Mouse (Mus musculus): ENCODE results near the gene Nr1h3. TPM values are rescaled to one million over a fixed set of nuclear protein-coding genes. Genes with fewer than 3 reads are reported as not detected.

The Nr1h3 gene
- polyA plus RNA-seq, 1 experiment = 97.4 TPM

DNA sequence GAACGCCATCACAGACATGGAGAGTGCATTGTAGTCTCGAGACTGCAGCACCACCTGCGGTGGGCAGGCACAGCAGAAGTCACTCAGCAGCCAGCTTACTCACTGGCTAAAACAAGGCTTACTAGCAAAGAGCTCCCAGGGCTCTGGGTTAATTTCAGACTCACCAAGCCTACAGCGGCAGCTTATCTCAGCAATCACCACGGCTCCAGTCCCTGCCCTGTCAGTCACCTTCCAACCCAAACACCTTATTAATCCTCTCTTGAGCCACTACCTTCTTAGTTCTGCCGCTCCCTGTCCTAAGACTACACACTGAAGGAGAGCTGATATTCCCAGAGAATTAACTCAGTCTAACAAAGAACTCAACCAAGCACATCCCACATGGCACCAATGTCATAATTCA is 26.4 kb downstream of the Nr1h3 start:
- 75% methylated on average over 6 of the region's 6 CpGs for WGBS
- TF ChIP-seq CTCF (IDR thresholded peaks at IDR 0.05; ENCODE audit: insufficient read depth, low read length) = no peak
- TF ChIP-seq POLR2A (IDR thresholded peaks at IDR 0.05; ENCODE audit: borderline replicate concordance, extremely low read depth, low read depth, low read length) = no peak
- no peaks in the 10 kb centered on the region; the same call in 1 of the 2 replicates for H3K4me1 ChIP-seq (ENCODE audit: control insufficient read depth, insufficient read depth, low read length)
- DNase-seq = no peak
- H3K4me3 ChIP-seq (replicated peaks; ENCODE audit: extremely low read depth, low read depth, low read length) = no peak overlapping the region

DNA sequence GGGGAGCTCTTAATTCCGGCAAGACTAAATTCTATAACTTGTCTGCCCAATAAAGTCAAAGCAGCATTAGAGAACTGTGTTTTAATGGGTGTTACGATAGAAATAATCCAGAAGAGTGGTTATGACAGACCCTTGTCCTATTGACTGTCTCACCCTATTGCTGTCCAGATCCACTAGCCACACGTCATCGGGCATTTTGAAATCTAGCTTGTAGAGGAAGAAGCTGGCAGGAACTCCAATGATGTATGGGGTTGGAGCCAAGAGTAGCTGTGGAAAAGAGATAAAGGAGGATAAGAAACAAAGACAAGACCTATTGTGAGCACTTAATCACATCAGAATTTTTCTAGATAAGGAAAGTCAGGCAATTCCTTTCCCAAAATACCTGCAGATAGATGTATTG is 27.1 kb downstream of the Nr1h3 start:
- whole genome bisulfite sequencing = 63% methylated on average over 4 of the region's 4 CpGs
- Histone ChIP-seq H3K4me3 (replicated peaks; ENCODE audit: extremely low read depth, low read depth, low read length) (no peak overlapping the region), H3K4me1 (ENCODE audit: control insufficient read depth, insufficient read depth, low read length) (no peaks in the 10 kb centered on the region; the same call in 1 of the 2 replicates)
- no peak for DNase-seq
- TF ChIP-seq POLR2A (IDR thresholded peaks at IDR 0.05; ENCODE audit: borderline replicate concordance, extremely low read depth, low read depth, low read length) (no peak), CTCF (IDR thresholded peaks at IDR 0.05; ENCODE audit: insufficient read depth, low read length) (no peak)

DNA sequence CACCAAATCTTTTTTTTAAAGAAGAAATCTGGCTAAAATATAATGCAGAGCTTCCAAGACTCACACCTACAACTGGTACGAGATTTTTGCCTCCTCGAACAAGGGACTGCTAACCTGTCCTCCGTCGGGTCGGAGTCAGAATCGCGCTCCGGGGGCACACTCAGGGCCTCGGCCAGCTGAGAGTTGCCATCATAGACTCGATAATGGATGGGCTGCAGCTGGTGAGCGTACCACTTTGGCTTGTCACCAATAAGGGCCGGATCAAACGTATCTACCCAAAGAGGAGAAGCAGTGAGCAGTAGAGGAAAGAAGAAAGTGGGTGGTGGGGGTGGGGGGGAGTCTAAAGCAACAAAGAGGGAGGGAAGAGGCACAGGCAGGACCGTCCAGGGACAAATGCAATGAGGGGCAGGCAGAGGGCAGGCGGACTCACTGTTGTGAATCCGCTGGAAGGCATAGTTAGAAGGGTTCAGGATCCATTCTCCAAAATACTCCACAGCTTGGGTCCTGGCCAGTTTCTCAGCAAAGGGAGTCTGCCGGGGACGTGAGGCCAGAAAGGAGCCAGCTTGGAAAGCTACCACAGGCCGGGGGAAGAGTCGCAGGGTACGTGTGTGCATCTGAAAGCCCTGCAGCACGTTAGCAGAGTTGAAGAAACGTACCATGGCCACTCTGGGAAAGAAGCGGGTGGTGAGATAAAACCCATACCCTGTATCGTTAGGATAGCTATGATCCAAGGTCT is 32.9 kb downstream of the Nr1h3 start:
- TF ChIP-seq CTCF (IDR thresholded peaks at IDR 0.05; ENCODE audit: insufficient read depth, low read length) (no peak), POLR2A (IDR thresholded peaks at IDR 0.05; ENCODE audit: borderline replicate concordance, extremely low read depth, low read depth, low read length) (no peak)
- DNase-seq = no peak
- 68% methylated on average over 25 of the region's 25 CpGs for WGBS
- H3K4me3 ChIP-seq (replicated peaks; ENCODE audit: extremely low read depth, low read depth, low read length) = no peak overlapping the region
- H3K4me1 ChIP-seq (ENCODE audit: control insufficient read depth, insufficient read depth, low read length) = no peaks in the 10 kb centered on the region

DNA sequence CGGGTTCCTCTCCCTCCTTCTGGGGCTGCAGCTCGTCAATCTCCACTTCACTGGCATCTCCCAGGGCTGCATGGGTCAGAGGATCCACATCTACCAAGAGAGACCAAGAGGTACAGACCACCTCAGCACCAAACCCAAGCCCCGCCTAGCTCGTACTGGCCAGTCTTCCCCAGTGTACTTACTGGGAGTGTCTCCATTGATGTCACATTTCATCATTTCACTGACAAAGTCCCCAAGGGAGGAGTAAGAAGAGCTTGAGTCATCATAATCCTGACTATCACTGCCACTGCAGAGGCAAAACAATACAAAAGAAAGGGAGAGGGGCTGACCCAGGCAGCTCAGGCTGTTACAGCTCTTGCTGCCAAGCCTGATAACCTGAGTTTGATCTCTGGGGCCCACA is 35.0 kb downstream of the Nr1h3 start:
- no peak for DNase-seq

DNA sequence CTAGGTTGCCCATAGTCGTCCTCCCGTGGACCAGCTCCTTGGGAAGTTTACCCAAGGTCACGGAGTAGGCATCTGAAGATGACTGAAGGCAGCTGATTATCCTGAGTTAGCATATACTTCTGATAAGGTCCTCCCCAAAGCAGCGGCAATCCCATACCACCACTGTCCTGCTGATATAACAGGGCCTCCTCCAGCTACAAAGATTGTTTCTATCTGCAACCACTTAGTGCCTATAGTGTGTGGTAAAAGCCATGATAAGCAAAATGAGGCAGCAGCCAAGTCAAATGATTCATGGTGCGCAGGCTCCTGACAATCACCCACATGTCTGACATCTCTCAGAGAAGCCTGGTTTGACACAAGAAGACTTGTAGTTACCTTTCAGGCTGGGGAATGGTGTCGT is 37.6 kb downstream of the Nr1h3 start:
- Histone ChIP-seq H3K4me3 (replicated peaks; ENCODE audit: extremely low read depth, low read depth, low read length) (no peak overlapping the region), H3K4me1 (ENCODE audit: control insufficient read depth, insufficient read depth, low read length) (peaks cover 9% of the 10 kb centered on the region)
- no peak for TF ChIP-seq CTCF (IDR thresholded peaks at IDR 0.05; ENCODE audit: insufficient read depth, low read length)
- no peak for TF ChIP-seq POLR2A (IDR thresholded peaks at IDR 0.05; ENCODE audit: borderline replicate concordance, extremely low read depth, low read depth, low read length)
- WGBS = 79% methylated on average over 6 of the region's 6 CpGs
- DNase-seq = no peak

More for the DNA sequence above, 35.0 kb downstream of the Nr1h3 start:
- 78% methylated on average over 4 of the region's 4 CpGs for WGBS
- no peak for TF ChIP-seq POLR2A (IDR thresholded peaks at IDR 0.05; ENCODE audit: borderline replicate concordance, extremely low read depth, low read depth, low read length)
- no peak for TF ChIP-seq CTCF (IDR thresholded peaks at IDR 0.05; ENCODE audit: insufficient read depth, low read length)
- Histone ChIP-seq H3K4me3 (replicated peaks; ENCODE audit: extremely low read depth, low read depth, low read length) (no peak overlapping the region), H3K4me1 (ENCODE audit: control insufficient read depth, insufficient read depth, low read length) (no peaks in the 10 kb centered on the region)

DNA sequence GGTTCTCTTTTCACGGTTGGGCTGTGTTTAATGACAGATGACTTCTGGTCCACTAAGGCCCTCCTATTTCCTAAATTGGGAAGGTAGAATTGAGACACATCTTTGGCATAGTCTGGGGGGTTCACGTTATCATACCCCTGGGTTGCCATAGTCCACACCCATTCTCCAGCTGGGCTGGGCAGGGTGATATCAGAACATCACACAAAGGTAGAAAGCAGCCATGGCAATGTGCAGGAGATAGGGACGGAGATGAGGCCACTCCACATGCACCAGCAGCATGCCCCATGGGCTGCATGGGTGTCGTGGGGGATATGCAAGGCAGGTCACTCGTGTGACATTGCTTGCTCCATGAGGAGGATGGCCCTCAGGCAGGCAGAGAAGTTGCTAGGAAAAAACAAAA is 39.1 kb downstream of the Nr1h3 start:
- peaks cover 9% of the 10 kb centered on the region for H3K4me1 ChIP-seq (ENCODE audit: control insufficient read depth, insufficient read depth, low read length)
- whole genome bisulfite sequencing = 86% methylated on average over 5 of the region's 5 CpGs
- no peak overlapping the region for H3K4me3 ChIP-seq (replicated peaks; ENCODE audit: extremely low read depth, low read depth, low read length)
- TF ChIP-seq POLR2A (IDR thresholded peaks at IDR 0.05; ENCODE audit: borderline replicate concordance, extremely low read depth, low read depth, low read length) (no peak), CTCF (IDR thresholded peaks at IDR 0.05; ENCODE audit: insufficient read depth, low read length) (no peak)
- no peak for DNase-seq

DNA sequence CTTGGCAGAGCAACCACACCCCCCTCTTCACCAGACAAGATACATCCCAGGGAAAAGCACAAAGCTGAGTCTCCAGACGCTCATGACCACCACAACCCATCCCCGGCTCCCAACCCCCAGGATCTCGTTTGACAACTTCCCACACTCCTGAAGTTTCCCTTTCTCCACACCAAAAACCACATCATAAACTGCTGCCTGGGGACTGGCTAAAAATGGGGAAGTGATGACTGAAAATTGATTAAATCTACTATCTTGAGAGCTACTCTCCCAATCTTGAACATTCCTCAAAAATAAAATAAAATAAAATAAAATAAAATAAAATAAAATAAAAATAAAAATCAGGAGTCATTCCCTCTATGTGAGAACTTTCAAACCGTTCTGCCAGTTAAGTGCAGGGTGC is 39.7 kb downstream of the Nr1h3 start:
- H3K4me1 ChIP-seq (ENCODE audit: control insufficient read depth, insufficient read depth, low read length) = peaks cover 9% of the 10 kb centered on the region
- no peak overlapping the region for H3K4me3 ChIP-seq (replicated peaks; ENCODE audit: extremely low read depth, low read depth, low read length)
- WGBS = 78% methylated on average over 4 of the region's 4 CpGs
- TF ChIP-seq POLR2A (IDR thresholded peaks at IDR 0.05; ENCODE audit: borderline replicate concordance, extremely low read depth, low read depth, low read length) = no peak
- no peak for TF ChIP-seq CTCF (IDR thresholded peaks at IDR 0.05; ENCODE audit: insufficient read depth, low read length)
- no peak for DNase-seq

DNA sequence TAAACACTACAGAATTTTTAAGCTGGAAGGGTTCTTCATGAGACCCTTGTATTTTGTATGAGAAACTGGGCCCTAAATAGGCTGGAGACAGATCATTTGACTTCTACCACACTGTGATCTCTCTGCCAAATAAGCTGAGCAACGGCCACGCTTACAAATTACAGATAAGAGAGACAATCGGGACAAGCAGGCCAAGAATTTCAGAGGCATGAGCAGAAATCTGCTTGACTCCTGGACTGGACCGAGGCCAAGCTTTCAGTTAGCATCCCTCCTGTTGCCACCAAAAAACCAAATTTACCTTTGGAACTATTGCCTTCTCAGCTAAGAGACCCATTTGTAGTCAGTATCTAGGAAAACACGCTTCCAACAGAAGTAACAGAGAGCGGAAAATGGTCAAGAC is 42.0 kb downstream of the Nr1h3 start:
- WGBS = 35% methylated on average over 6 of the region's 6 CpGs
- DNase-seq = no peak
- Histone ChIP-seq H3K4me1 (ENCODE audit: control insufficient read depth, insufficient read depth, low read length) (peaks cover 9% of the 10 kb centered on the region), H3K4me3 (replicated peaks; ENCODE audit: extremely low read depth, low read depth, low read length) (no peak overlapping the region)
- TF ChIP-seq CTCF (IDR thresholded peaks at IDR 0.05; ENCODE audit: insufficient read depth, low read length) = no peak

DNA sequence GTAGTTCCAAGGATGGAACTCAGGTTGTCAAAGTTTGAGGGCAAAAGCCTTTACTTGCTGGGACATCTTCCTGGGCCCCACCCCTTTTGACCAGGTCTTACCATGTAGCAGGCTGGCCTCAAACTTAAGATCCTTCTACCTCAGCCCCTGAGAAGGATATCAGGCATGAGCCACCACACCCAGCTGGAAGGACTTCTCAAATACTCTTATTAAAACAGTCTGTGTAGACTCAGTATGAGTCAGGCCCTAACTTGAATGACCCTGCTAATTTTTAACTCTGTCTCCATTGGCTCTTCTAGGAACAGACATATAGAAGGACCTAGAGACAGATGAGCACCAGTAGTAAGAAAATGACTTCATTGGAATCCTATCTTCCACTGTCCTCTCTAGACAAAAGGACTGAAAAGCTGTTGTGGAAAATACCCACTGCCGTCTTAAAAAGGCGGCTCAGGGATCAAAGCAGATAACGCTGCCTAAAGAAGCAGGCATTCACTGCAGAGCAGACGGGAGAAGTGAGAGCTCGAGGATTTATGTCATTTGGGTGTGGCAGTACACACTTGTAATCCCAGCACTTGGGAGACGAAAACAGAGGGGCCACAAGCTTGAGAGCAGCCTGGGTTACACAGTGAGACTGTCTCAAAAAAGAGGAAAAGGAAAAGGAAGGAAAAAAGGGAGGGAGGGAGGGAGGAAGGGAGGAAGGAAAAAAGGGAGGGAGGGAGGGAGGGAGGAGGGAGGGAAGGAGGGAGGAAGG is 45.5 kb downstream of the Nr1h3 start:
- Histone ChIP-seq H3K4me3 (replicated peaks; ENCODE audit: extremely low read depth, low read depth, low read length) (no peak overlapping the region), H3K4me1 (ENCODE audit: control insufficient read depth, insufficient read depth, low read length) (peaks cover 9% of the 10 kb centered on the region)
- DNase-seq = peak; percentile 3
- WGBS = 50% methylated on average over 6 of the region's 6 CpGs
- TF ChIP-seq POLR2A (IDR thresholded peaks at IDR 0.05; ENCODE audit: borderline replicate concordance, extremely low read depth, low read depth, low read length) = no peak
- TF ChIP-seq CTCF (IDR thresholded peaks at IDR 0.05; ENCODE audit: insufficient read depth, low read length) = no peak

DNA sequence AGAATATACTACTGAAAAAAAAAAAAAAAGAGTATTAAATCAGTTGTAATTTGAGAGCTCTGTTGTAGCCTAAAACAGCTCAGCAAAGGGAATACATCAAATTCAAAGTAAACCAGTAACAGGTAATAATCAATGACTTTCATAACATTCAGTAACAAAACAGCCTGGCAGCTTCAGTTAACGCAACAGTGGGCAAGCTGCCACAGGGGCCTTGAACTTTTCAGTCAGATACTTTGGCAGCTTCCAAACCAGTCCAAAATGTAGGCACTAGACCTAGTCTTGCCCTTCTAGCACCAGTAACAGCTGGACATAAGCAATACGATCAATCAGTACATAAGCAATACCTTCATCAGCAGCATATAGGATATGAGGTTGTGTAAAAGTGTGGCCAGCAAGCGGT is 48.5 kb downstream of the Nr1h3 start:
- 89% methylated on average over 3 of the region's 3 CpGs for WGBS
- no peak for DNase-seq
- Histone ChIP-seq H3K4me1 (ENCODE audit: control insufficient read depth, insufficient read depth, low read length) (no peaks in the 10 kb centered on the region), H3K4me3 (replicated peaks; ENCODE audit: extremely low read depth, low read depth, low read length) (no peak overlapping the region)
- TF ChIP-seq CTCF (IDR thresholded peaks at IDR 0.05; ENCODE audit: insufficient read depth, low read length) = no peak
- no peak for TF ChIP-seq POLR2A (IDR thresholded peaks at IDR 0.05; ENCODE audit: borderline replicate concordance, extremely low read depth, low read depth, low read length)

Data from lung, adult 2 months (tissue).